Mouse (Mus musculus): ENCODE results near the gene Bax.
A peak's percentile ranks its signal among the peaks of the same experiment; 100 is the strongest.
"Not testable (repeated sequence)": the region's sequence is repeated elsewhere in the genome, so short reads cannot be mapped to it uniquely, and the experiment has no call there.

Gene Bax

GRCm38 (mm10) chr7:45481374-45481927 is 14.8 kb upstream of the Bax start, which contains the start of gene Tulp2:
Tulp2 (plus strand) TSS chr7:45481877.
- peak; percentile 83 for DNase-seq (ENCODE audit: low spot score)

GRCm38 (mm10) chr7:45480310-45480709 is 13.6 kb upstream of the Bax start:
- not testable (repeated sequence) for DNase-seq (ENCODE audit: low spot score)

GRCm38 (mm10) chr7:45478774-45479173 is 12.1 kb upstream of the Bax start:
- no peak for DNase-seq (ENCODE audit: low spot score)

GRCm38 (mm10) chr7:45477003-45477402 is 10.3 kb upstream of the Bax start:
- DNase-seq (ENCODE audit: low spot score): no peak

DNA sequence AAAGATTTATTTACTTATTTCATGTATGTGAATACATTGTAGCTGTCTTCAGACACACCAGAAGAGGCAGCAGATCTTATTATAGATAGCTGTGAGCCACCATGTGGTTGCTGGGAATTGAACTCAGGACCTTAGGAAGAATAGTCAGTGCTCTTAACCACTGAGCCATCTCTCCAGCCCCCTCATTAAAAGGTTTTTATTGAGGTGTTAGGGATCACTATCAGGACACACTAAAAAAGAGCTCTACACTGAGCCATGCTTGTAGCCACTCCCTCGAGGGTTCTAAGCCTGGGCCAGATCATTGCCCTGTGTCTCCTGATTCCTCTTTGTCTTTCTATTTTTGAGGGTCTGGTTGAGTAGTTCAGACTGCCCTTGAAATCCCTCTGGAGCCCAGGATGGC is 9.8 kb upstream of the Bax start:
- DNase-seq (ENCODE audit: low spot score): no peak

DNA sequence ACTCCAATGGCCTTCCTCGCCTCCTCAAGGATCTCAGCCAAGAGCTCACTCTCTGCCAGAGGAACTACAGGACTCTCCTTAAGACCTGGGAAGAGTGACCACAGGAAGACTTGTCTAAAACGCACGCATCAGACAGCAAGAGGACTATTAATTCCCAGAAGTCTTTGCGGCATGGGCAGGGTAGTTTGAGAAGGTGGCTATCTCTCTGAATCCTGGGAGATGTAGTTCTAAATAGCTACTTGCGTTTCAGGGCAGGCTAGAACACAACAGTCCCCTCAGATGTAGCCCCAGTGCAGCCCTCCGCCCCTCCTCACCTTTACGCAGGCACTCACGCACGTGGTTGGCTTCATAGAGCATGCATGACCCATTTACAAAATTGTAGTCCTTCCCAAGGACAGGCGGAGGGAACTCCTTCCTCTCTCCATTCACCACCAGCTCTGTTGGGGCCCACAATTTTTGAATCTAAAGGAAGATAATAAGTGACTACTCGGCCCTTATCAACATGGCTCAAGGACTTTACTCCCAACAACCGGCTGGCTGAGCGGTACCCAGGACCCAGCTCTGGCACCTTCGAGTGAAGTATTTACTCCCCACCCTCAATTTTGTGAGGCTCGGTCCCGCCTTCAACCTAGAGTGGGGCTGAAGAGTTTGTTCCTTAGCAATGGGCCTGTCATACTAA is 8.7 kb upstream of the Bax start:
- no peak for DNase-seq (ENCODE audit: low spot score)

- no peak for DNase-seq (ENCODE audit: low spot score)
Measured at GRCm38 (mm10) chr7:45470869-45471268, 4.2 kb upstream of the Bax start.

DNA sequence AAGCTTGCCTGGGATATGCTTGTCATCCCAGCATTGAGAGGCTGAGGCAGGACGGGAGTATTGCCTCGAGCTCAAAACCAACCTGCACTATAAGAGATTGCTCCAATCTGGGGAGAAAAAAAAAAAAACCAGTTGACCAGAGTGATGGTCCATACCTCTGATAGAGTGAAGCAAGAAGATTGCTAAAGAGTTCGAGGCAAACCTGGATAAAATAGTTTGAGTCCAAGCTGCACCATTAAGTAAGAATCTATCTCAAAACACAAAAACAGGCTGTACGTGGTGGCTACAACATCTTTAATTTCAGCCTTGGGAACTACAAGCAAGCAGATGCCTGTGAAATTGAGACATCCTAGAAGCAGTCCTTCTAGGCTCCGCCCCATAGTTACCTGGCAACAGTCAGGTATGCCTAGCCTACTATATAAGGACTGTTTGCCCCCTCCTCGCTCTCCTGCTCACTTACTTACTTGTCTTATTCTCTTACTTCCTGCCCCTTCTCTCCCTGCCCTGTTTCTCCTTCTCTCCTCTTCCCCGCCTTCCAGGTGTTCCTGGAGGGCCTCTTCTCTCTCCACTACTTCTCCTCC is 482 bp upstream of the Bax start:
- no peak for DNase-seq (ENCODE audit: low spot score)

- no peak for DNase-seq (ENCODE audit: low spot score)
Measured at GRCm38 (mm10) chr7:45465549-45465948, 1.1 kb downstream of the Bax start.

DNA sequence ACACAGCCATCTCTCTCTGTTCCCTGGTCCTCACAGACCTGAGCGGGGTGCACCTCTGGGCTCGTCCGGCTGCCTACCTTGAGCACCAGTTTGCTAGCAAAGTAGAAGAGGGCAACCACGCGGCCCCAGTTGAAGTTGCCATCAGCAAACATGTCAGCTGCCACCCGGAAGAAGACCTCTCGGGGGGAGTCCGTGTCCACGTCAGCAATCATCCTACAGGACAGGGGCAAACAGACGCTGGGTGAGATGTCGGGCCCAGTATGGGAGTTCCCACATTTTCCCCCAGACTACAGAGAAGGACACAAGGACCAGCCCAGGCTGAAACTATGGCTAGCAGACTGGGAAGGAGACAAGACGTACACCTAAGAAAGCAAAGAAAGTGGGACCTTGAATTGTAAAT is 1.6 kb downstream of the Bax start:
- DNase-seq (ENCODE audit: low spot score): no peak

GRCm38 (mm10) chr7:45463987-45464778 is 2.5 kb downstream of the Bax start:
- no peak for DNase-seq (ENCODE audit: low spot score)

DNA sequence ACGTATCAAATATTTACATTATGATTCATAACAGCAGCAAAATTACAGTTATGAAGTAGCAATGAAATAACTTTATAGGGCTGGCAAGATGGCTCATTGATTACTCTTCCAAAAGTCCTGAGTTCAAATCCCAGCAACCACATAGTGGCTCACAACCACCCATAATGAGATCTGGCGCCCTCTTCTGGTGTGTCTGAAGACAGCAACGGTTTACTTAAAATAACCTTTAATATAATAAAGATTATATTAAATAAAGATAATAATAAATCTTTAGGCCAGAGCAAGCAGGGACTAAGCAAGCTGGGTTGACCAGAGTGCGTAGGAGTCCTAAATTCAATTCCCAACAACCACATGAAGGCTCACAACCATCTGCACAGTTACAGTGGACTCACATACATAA is 3.8 kb downstream of the Bax start:
- not testable (repeated sequence) for DNase-seq (ENCODE audit: low spot score)

GRCm38 (mm10) chr7:45462325-45462724 is 4.4 kb downstream of the Bax start:
- DNase-seq (ENCODE audit: low spot score): no peak

- DNase-seq (ENCODE audit: low spot score): peak; percentile 40
Measured at GRCm38 (mm10) chr7:45461781-45462180, 4.9 kb downstream of the Bax start.

DNA sequence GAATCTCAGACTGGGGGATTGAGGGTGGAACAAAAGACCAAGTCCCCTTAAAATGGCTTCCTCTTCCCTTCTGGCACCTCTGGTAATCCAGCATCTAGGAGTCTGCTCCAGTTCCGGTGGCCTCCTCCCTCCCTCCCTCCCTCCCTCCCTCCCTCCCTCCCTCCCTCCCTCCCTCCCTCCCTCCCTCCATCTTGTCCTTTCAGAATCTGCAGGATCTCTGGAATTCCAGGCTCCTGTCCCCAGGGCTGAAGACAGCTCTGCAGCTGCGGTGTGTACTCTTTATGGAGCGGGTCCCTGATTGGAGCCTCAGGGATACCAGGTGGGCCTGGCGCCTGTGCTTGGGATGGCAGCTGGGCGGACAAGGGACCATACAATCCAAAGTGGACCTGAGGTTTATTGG is 5.4 kb downstream of the Bax start:
- peak; percentile 40 for DNase-seq (ENCODE audit: low spot score)

DNA sequence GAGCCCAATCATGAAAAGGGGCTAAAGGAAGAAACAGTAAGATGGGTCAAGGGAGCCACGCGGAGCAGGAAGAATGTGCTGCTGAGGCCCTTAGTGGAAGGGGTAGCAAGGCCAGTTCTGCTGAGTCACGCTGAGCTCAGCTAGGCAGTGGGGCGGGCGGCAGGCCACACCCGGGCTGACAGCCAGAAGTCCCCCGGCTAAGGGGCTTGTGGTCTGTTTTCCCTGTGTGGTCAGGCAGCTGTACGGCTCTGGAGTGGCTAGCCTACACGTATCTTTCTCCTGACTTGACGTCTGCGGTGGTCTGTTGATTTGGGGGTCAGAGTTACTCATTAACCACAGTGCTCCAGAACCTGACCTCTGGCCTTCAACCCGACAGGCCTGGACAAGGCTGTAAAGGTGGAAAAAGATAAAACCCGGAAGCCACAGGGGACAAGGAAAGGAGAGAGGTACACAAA is 5.8 kb downstream of the Bax start:
- DNase-seq (ENCODE audit: low spot score): peak; percentile 63

DNA sequence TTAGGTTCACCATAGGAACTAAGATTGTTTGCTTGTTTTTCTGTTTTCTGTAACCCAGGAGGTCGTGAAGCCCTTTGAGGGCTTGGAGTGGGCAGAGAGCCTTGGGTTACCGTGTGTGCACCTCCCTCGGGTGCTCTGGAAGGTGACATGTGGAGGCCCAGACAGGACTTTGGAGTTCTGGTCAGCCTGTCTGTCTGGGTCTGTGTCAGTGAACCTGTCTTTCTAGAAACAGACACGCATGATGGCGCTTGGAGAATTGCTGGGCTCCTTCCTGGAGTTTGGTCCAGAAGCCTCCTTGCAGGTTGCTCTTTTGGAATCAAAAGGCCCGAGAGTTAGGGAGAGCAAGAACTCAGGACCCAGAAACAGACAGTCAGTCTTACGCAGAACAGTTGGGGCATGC is 6.3 kb downstream of the Bax start:
- no peak for DNase-seq (ENCODE audit: low spot score)

DNA sequence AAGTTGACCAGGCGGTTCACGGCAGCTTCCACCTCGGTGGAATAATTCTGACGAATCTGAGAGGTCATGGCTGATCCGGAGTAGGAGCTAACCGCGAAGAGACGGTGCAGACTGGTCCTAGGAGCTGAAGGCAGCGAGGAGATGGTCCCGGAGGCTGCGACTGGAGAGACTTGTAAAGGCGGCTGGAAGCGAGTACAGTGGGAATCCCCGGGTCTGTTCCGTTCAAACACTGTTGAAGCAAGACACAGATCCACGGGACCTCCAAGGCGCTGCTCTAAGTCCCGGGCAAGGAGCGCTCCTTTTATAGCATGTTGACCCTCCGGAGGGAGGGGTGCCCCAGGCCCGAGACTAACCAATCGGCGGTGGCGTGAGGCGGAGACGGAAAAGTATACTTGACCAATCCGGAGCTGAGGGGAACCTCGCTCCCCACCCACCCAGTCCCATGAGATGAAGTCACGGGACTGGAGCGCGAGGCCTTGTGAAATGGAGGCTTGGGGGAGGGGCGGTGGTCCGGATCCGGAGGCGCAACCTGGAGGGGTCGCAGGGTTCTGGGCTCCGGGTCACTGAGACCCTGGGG is 7.0 kb downstream of the Bax start, which contains the start of gene Ftl1:
Ftl1 (minus strand) TSS at position 321 of the 577 bp plus-strand sequence.
- DNase-seq (ENCODE audit: low spot score): peak; percentile 95

- DNase-seq (ENCODE audit: low spot score): peak; percentile 79
Measured at GRCm38 (mm10) chr7:45458748-45459563, 7.7 kb downstream of the Bax start.

- DNase-seq (ENCODE audit: low spot score): no peak
Measured at GRCm38 (mm10) chr7:45457204-45458060, 9.3 kb downstream of the Bax start.

All from testis, postnatal 14 days (tissue).